Mouse (Mus musculus) small intestine, adult 2 months (tissue): ENCODE data around the gene Prrc2c. TPM values are rescaled to one million over a fixed set of nuclear protein-coding genes. Genes with fewer than 3 reads are reported as not detected.

Experiments used
- H3K27ac ChIP-seq: fragments of 200-500 bp; 2 replicates; pipeline ENCODE4 v1.5.1; 2012; ENCODE audit warnings: low read depth, low read length, control low read depth, inconsistent platforms; ENCODE audit not compliant: insufficient read depth
- H3K27me3 ChIP-seq: fragments of 200-500 bp; 2 replicates; pipeline ENCODE4 v1.6.1; 2012; ENCODE audit warnings: mild to moderate bottlenecking, moderate library complexity, low read length, inconsistent platforms; ENCODE audit not compliant: control insufficient read depth, insufficient read depth
- H3K36me3 ChIP-seq: fragments of 200-500 bp; 2 replicates; pipeline ENCODE4 v1.6.1; 2012; ENCODE audit warnings: mild to moderate bottlenecking, low read length, control low read depth, inconsistent platforms; ENCODE audit not compliant: control insufficient read depth, insufficient read depth
- H3K4me1 ChIP-seq: fragments of 200-500 bp; 2 replicates; pipeline ENCODE4 v1.6.1; 2012; ENCODE audit warnings: low read length, inconsistent platforms, mixed read lengths; ENCODE audit not compliant: control insufficient read depth, insufficient read depth, insufficient read length
- H3K4me3 ChIP-seq: fragments of 200-500 bp; 2 replicates; pipeline ENCODE4 v1.5.1; 2012; ENCODE audit warnings: low read depth, mild to moderate bottlenecking, control low read depth, inconsistent platforms, low read length, moderate library complexity
- CTCF ChIP-seq: fragments of 200-500 bp; IDR thresholded peaks from 2 replicates; pipeline ENCODE4 v1.5.1; 2012; ENCODE audit warnings: low read depth, mild to moderate bottlenecking, control low read depth, inconsistent platforms, low read length, moderate library complexity, mixed read lengths; ENCODE audit not compliant: insufficient replicate concordance, insufficient read length; ENCODE audit errors: extremely low read depth
- POLR2A ChIP-seq: fragments of 200-500 bp; IDR thresholded peaks from 2 replicates; pipeline ENCODE4 v1.6.1; 2012; ENCODE audit warnings: low read depth, mild to moderate bottlenecking, control low read depth, inconsistent platforms, low read length, moderate library complexity
- WGBS: fragments of 180-500 bp; shearing (Covaris S2); methylation state at CpG from one replicate; pipeline ENCODE4 v1.1.7; 2018; 5-methylcytosine and 5-hydroxymethylcytosine counted together
- polyA plus RNA-seq: library from polyadenylated mRNA; depleted of rRNA; stranded (reverse); fragments of >200 nt; gene quantifications from 2 replicates; pipeline ENCODE4 v1.2.3, GENCODE M21; 2012

Gene Prrc2c
- polyA plus RNA-seq, 1 experiment = 31.1 TPM

DNA sequence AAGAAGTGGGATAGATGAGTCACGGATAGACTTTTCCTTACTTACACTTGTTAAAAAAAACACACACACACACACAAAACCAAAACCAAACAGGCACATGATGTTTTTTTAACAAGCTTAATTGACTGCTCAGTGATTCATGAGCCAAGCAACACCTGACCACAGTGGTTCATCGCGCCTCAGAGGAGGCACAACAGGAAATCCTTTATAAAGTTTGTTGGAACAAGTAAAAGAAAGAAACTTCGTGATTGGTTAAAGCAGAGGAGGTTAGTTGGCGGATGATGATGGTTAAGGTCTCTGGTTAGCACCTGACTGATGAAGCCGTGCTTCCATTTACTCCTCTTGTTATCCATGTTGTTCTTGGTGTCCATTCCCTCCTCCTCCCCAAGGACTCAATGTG is 11.7 kb upstream of the Prrc2c start:
- H3K4me1 ChIP-seq = no peaks in the 10 kb centered on the region
- 81% methylated on average over 6 of the region's 6 CpGs for WGBS
- no peak for TF ChIP-seq CTCF
- TF ChIP-seq POLR2A = no peak
- no peak overlapping the region for H3K27ac ChIP-seq
- no peaks in the 10 kb centered on the region for H3K27me3 ChIP-seq
- H3K36me3 ChIP-seq = no peaks in the 10 kb centered on the region
- no peak overlapping the region for H3K4me3 ChIP-seq

DNA sequence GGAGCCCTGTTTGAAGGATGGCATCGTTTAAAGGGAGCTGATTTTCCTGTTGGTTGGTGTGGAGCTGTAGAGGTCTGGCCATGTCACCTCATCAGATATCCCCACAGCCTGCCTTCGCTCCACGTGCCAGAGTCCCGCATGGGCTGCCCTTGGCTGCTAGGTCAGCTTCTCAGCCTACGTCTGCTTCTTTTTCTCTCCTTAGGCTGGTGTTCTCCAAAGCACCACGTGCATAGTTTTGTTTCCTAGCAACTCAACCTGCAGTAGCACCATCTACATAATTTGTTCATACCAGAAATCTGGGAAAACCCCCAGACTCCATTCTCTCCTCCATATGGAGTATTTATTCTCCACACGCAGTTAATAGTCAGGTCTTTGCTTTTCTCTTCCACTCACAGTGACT is 9.3 kb upstream of the Prrc2c start:
- H3K36me3 ChIP-seq = no peaks in the 10 kb centered on the region
- TF ChIP-seq CTCF (no peak), POLR2A (no peak)
- H3K4me1 ChIP-seq = no peaks in the 10 kb centered on the region

DNA sequence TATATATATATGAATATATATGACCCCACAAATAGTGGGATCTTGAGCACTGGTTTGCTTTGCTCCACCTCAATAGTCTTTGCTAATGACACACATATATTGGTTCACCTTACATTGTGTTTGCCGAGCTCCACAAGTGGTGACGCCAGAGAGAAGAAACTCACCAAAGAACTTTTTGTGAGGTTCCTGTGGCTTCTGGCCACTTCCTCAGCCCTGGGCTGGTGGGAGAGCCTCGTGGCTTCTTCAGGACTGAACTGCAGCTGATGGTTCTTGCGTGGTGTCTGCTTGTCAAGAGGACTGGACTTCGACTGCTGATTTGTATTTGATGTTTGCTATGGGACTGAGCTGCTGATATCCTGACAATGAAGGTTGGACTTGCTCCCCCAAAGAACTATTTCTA is 8.4 kb upstream of the Prrc2c start:
- no peaks in the 10 kb centered on the region for H3K27me3 ChIP-seq
- WGBS = 64% methylated on average over 5 of the region's 5 CpGs
- no peaks in the 10 kb centered on the region for H3K4me1 ChIP-seq
- H3K36me3 ChIP-seq = no peaks in the 10 kb centered on the region
- no peak for TF ChIP-seq POLR2A
- no peak for TF ChIP-seq CTCF
- no peak overlapping the region for H3K4me3 ChIP-seq
- H3K27ac ChIP-seq = no peak overlapping the region

More for the DNA sequence above, 9.3 kb upstream of the Prrc2c start:
- WGBS = 49% methylated on average over 7 of the region's 7 CpGs
- no peaks in the 10 kb centered on the region for H3K27me3 ChIP-seq
- H3K4me3 ChIP-seq = no peak overlapping the region
- H3K27ac ChIP-seq = no peak overlapping the region

DNA sequence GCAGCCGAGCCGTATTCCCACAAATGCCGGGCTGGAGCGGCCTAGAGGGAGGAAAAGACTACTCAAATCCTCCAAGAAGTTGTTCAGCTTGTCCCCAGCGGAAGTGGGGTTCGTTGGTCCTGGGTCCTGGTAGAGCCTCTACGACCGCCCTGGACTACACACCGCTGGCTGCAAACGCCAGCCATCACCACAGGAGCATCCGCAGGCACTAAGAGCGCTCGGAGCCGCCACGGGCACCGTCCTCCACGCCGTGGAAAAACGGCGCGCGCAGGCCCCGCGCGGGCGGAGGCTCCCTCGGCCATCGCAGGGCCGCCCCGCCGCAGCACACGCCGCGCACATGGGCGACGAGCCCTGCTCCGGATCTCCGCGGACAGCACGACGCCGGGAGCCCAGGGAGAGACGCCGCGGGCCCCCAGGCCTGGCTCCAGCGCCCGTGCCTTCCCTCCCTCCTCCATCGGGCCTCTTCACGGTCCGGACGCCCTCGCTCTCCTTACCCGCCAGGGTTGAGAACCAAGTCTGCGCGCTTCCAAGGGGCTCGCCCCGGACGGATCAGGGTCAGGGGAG is 443 bp downstream of the Prrc2c start:
- H3K27ac ChIP-seq = peak overlapping the region; percentile 95
- no peaks in the 10 kb centered on the region for H3K27me3 ChIP-seq
- TF ChIP-seq POLR2A (no peak), CTCF (no peak)
- 1% methylated on average over 58 of the region's 58 CpGs for WGBS
- peak overlapping the region; percentile 78 for H3K4me3 ChIP-seq
- peaks cover 2% of the 10 kb centered on the region; the same call in 1 of the 2 replicates for H3K36me3 ChIP-seq
- peaks cover 5% of the 10 kb centered on the region; the same call in 1 of the 2 replicates for H3K4me1 ChIP-seq

DNA sequence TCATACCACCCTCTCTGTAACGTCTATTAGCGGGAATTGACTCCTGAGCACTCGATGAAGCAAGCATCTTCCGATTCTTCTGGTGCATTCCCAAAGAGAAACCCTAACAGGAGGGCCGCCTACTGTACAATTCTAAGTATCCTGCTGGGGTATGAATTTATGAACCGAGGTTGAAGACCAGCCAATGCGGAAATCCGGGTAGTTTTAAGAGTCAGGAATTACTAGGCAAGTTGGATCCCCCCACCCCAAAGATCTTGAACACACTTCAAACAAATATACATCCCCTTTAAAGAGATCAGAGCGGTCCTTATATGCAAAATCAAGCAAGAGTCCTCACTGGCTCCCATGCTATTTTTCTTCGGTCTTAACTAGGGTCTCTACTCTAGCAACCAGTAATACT is 950 bp downstream of the Prrc2c start:
- WGBS = under 1% methylated on average over 10 of the region's 10 CpGs

GRCm38 (mm10) chr1:162738472-162738871 is 1.9 kb downstream of the Prrc2c start:
- Histone ChIP-seq H3K27me3 (no peaks in the 10 kb centered on the region), H3K36me3 (peaks cover 2% of the 10 kb centered on the region; the same call in 1 of the 2 replicates), H3K4me1 (peaks cover 5% of the 10 kb centered on the region; the same call in 1 of the 2 replicates), H3K27ac (no peak overlapping the region), H3K4me3 (no peak overlapping the region)
- TF ChIP-seq POLR2A = no peak
- no peak for TF ChIP-seq CTCF
- WGBS = 2% methylated on average over 2 of the region's 2 CpGs

More for the DNA sequence above, 950 bp downstream of the Prrc2c start:
- TF ChIP-seq CTCF (no peak), POLR2A (no peak)
- H3K27me3 ChIP-seq = no peaks in the 10 kb centered on the region
- peaks cover 2% of the 10 kb centered on the region; the same call in 1 of the 2 replicates for H3K36me3 ChIP-seq
- peak overlapping the region; percentile 78 for H3K4me3 ChIP-seq
- H3K4me1 ChIP-seq = peaks cover 5% of the 10 kb centered on the region; the same call in 1 of the 2 replicates
- peak overlapping the region; percentile 95 for H3K27ac ChIP-seq

DNA sequence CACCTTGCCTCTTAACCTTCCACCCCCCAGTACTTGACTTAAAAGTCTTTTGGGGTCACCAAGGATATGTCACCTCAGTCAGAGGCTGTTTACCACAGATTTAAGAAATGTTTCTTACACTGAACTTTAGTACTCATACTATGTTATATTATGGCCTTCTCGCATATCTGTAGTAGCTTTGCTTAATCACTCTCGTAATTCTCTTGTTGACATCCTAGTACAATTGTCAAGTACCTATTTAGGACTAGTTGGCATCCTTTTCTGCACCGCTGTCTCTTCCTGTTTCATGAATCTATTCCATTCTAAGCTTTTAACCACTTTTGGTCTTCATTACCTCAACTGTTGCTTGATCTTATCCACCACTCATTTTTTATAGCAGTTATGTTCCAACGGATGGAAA is 5.3 kb downstream of the Prrc2c start:
- H3K4me1 ChIP-seq = peaks cover 5% of the 10 kb centered on the region; the same call in 1 of the 2 replicates
- H3K4me3 ChIP-seq = no peak overlapping the region
- no peak for TF ChIP-seq POLR2A
- no peak for TF ChIP-seq CTCF
- H3K36me3 ChIP-seq = peaks cover 6% of the 10 kb centered on the region; the same call in 1 of the 2 replicates
- no peak overlapping the region for H3K27ac ChIP-seq
- H3K27me3 ChIP-seq = no peaks in the 10 kb centered on the region
- WGBS = 43% methylated on average over 4 of the region's 4 CpGs
